Comparison of ENCODE assay signal across 8 mouse cellular contexts in genomic region chr7:128459791-128460130, GRCm38 (mm10). TPM values are rescaled to one million over a fixed set of nuclear protein-coding genes. Genes with fewer than 3 reads are reported as not detected.
DNase-seq lines count a peak whose midpoint lies in the region; ATAC-seq lines count a peak whose summit lies in the region.

No protein-coding gene starts in this region.

- no peak for DNase-seq in heart, adult 18-20 months
- DNase-seq in R1 (ENCODE audit: low read depth, low spot score): peak; percentile 16
- DNase-seq in hindbrain, embryonic 10.5 days (ENCODE audit: low spot score): no peak
- no peak for DNase-seq in midbrain, embryonic 11.5 days (ENCODE audit: low spot score, missing footprints)
- no peak for DNase-seq in T-cell, adult 2 months (ENCODE audit: low spot score)
- DNase-seq in left cerebral cortex, postnatal 14 days (ENCODE audit: low spot score in 2 of 2): no peak
- DNase-seq in B cell, adult 2 months: no peak

- intact Hi-C loops in left cerebral cortex, postnatal 14 days (cut with DNase I): loop anchor here (2.0 kb wide), 1 partner anchor 231 kb away; no protein-coding TSS in a partner anchor

- peak overlapping the region; percentile 97 for H3K9ac ChIP-seq in heart, embryonic 13.5 days
- H3K9ac ChIP-seq in midbrain, embryonic 11.5 days (ENCODE audit: low read length): peak overlapping the region; percentile 92

- no peak for ATAC-seq in heart, embryonic 13.5 days (ENCODE audit: extremely low read depth, insufficient number of reproducible peaks, low FRiP score, low TSS enrichment)
- ATAC-seq in midbrain, embryonic 11.5 days (ENCODE audit: low FRiP score): no peak

- peak overlapping the region; percentile 97; the same call in 1 of the 2 replicates for H3K27ac ChIP-seq in heart, embryonic 13.5 days (replicated peaks)
- H3K27ac ChIP-seq in hindbrain, embryonic 10.5 days: peak overlapping the region; percentile 99
- H3K27ac ChIP-seq in midbrain, embryonic 11.5 days (ENCODE audit: low read depth, low read length): no peak overlapping the region

- H3K4me1 ChIP-seq in heart, embryonic 13.5 days: peaks cover 30% of the 10 kb centered on the region
- peaks cover 31% of the 10 kb centered on the region for H3K4me1 ChIP-seq in hindbrain, embryonic 10.5 days (replicated peaks)
- peaks cover 14% of the 10 kb centered on the region for H3K4me1 ChIP-seq in midbrain, embryonic 11.5 days (ENCODE audit: control insufficient read depth, insufficient read depth, low read length)

- H3K4me2 ChIP-seq in heart, embryonic 13.5 days: peak overlapping the region; percentile 93
- peak overlapping the region; percentile 83 for H3K4me2 ChIP-seq in midbrain, embryonic 11.5 days

- H3K4me3 ChIP-seq in heart, embryonic 13.5 days: peak overlapping the region; percentile 96
- peak overlapping the region; percentile 97 for H3K4me3 ChIP-seq in hindbrain, embryonic 10.5 days
- H3K4me3 ChIP-seq in midbrain, embryonic 11.5 days (ENCODE audit: low read depth, low read length): peak overlapping the region; percentile 93

- WGBS in heart, embryonic 13.5 days: 18% methylated on average over 4 of the region's 4 CpGs
- WGBS in hindbrain, embryonic 10.5 days: 16% methylated on average over 4 of the region's 4 CpGs
- WGBS in midbrain, embryonic 11.5 days: 20% methylated on average over 4 of the region's 4 CpGs

- peaks cover 2% of the 10 kb centered on the region for H3K36me3 ChIP-seq in heart, embryonic 13.5 days
- peaks cover 3% of the 10 kb centered on the region; the same call in 1 of the 2 replicates for H3K36me3 ChIP-seq in hindbrain, embryonic 10.5 days
- H3K36me3 ChIP-seq in midbrain, embryonic 11.5 days (ENCODE audit: control insufficient read depth, insufficient read depth, low read length): no peaks in the 10 kb centered on the region

- no peaks in the 10 kb centered on the region for H3K9me3 ChIP-seq in heart, embryonic 13.5 days
- H3K9me3 ChIP-seq in hindbrain, embryonic 10.5 days: no peaks in the 10 kb centered on the region
- no peaks in the 10 kb centered on the region for H3K9me3 ChIP-seq in midbrain, embryonic 11.5 days (ENCODE audit: control insufficient read depth, low read length)

- no peaks in the 10 kb centered on the region for H3K27me3 ChIP-seq in heart, embryonic 13.5 days (replicated peaks)
- H3K27me3 ChIP-seq in hindbrain, embryonic 10.5 days (ENCODE audit: insufficient read depth, poor library complexity, severe bottlenecking): no peaks in the 10 kb centered on the region
- no peaks in the 10 kb centered on the region for H3K27me3 ChIP-seq in midbrain, embryonic 11.5 days (ENCODE audit: control insufficient read depth, insufficient read depth, low read length)

RNA-seq across cellular contexts. Expression of gene Tial1, which starts 1.8 kb away (rescaled TPM):
- 16.4 and 17.9 TPM in 2 replicates for polyA plus RNA-seq in heart, embryonic 13.5 days (2015; fragmentation: Nextera tagmentation; extraction: Ambion mirVana)
- 10 to 100 TPM; 40.1 to 43.4 TPM for total RNA-seq in heart, adult 18-20 months (2021)
- polyA plus RNA-seq in hindbrain, embryonic 10.5 days (2016; fragmentation: Nextera tagmentation; extraction: Ambion mirVana): 22.4 and 26.0 TPM in 2 replicates
- polyA plus RNA-seq in midbrain, embryonic 11.5 days (2014; fragmentation: Nextera tagmentation; extraction: Ambion mirVana): 43.9 and 46.6 TPM in 2 replicates
- 10 to 100 TPM; 91.7 to 98.2 TPM for total RNA-seq in left cerebral cortex, postnatal 14 days (2021)

RNA-seq across cellular contexts. Expression of gene Rgs10, which starts 41.2 kb away (rescaled TPM):
- polyA plus RNA-seq in heart, embryonic 13.5 days (2015; fragmentation: Nextera tagmentation; extraction: Ambion mirVana): 12.3 and 13.0 TPM in 2 replicates
- total RNA-seq in heart, adult 18-20 months (2021): 10 to 100 TPM; 10.8 to 13.4 TPM
- 6.8 and 11.5 TPM in 2 replicates for polyA plus RNA-seq in hindbrain, embryonic 10.5 days (2016; fragmentation: Nextera tagmentation; extraction: Ambion mirVana)
- polyA plus RNA-seq in midbrain, embryonic 11.5 days (2014; fragmentation: Nextera tagmentation; extraction: Ambion mirVana): 10.0 and 11.7 TPM in 2 replicates
- 10 to 100 TPM; 47.2 to 48.8 TPM for total RNA-seq in left cerebral cortex, postnatal 14 days (2021)
